Mouse (Mus musculus) CD4-positive helper T cell, adult 2 months (primary cell): ENCODE results near the gene Nxpe4.
"Not testable (repeated sequence)": the region's sequence is repeated elsewhere in the genome, so short reads cannot be mapped to it uniquely, and the experiment has no call there.

Source experiments
- DNase-seq: peaks from one replicate; pipeline ENCODE4 v3.0.0-alpha.2; 2012; ENCODE audit warnings: low read depth, missing footprints, low spot score

Gene Nxpe4

DNA sequence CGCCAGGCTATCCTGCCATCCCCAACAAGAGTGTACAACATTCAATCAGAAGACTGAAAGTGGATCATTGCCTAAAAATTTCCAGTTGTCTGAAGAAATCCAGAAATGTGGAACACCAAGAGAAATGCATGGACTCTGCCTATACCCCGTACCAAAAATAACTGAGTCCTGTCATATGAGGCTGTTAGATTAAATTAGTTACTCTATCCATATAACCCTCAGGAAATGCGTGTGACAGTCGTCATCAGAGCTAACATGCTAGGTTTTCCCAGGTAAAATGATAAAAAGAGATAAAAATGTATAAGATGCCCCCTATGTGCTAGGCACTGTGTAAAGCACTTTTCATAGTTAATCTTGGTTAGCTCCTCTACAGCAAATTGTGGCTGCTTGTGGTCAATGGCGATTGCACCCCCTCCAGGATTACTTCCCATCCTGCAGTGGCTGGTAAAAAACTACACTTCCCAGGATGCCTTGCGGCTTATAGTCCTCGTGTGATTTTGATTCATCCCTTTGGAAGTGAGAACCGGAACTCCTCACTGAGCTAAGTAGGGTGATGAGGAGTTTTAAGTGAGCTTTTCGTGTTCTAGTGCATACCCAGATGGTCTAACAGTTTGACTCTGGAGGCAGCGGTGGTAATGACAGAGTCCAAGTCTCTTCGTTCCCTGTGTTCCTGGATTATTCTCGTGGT is at the start of gene Nxpe4:
Gene Nxpe4, plus strand, starts transcription at position 519 of the 688 bp plus-strand sequence.
- no peak for DNase-seq

DNA sequence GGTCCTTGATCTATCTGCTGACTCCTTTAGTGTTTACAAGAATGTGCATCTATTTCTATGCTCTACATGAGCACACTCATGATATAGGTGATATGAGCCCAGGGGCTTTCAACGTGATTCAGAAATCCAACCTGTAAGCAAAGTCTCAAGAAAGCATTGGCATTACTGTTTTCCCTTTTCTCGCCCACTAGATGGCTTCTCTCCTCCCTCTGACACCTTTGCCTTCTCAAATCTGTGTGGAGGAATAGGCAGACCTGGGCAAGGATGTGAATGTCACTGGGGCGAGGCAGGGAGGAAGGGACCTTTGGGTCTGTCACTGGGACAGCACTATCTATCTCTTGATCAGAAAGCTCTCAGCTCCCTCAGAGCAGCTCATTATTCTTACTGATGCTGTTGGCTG is 35.0 kb upstream of the Nxpe4 start:
- no peak for DNase-seq

DNA sequence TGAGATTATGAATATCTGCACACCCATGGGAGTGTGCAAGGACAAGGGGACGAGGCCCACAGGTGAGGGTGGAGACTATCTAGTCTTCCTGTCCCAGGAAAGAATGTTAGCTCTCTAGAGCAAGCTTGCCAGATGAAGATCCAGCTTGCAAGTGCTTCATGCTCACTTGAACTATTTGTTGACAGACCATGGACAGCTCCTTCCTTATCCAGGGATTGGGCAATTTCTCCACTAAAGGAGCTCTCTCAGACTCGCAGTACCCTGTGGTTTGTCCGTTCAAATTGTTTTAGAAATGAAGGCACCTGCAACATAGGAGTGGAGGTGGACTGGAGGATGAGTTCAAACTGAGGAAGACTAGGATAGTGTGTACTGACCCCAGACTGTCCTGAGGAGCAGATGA is 24.3 kb upstream of the Nxpe4 start:
- no peak for DNase-seq

DNA sequence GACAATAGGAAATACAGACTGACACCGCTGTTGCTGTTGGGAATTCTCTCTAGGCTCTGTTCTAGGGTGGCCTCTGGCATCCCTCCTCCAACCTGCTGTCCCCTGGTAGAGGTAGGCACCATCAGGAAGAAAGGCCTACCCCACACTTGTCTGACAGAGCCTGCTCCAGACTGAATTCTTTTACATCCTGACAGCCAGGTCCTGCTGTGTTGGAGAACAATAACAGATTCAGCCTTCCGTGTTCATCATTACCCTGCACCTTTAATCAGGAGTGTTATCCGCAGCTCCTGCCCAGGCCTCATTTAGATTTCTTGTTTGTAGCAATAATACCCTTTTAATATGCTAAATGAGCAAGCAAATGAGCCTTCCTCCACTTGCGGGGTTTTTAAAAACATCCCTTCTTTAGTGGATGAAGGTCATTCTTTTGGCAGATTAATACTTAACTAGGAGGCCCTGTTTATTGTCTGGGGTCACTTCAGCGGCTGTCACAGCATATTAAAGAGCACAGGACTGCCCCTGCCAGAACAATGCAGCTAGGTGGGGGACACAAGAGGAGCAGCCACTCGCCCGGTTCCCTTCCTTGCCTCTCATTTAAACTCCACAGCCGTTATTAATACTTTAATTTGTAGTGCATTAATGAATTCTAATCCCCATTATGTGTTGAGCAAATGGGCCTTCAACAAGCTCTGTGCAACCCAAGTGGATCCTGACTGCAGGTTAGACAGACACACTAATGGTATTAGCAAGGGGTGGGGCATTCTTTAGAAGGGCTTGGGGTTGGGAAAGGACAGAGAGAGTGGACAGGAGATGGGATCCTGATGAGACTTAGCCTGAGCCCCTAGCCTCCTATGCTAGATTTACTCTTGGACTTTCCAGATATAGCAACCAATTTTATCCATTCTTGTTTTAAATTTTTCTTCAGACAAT is 21.1 kb upstream of the Nxpe4 start:
- no peak for DNase-seq

GRCm38 (mm10) chr9:48142646-48143045 is 19.2 kb upstream of the Nxpe4 start:
- no peak for DNase-seq

- no peak for DNase-seq
Observed at GRCm38 (mm10) chr9:48146761-48147160, 15.1 kb upstream of the Nxpe4 start.

DNA sequence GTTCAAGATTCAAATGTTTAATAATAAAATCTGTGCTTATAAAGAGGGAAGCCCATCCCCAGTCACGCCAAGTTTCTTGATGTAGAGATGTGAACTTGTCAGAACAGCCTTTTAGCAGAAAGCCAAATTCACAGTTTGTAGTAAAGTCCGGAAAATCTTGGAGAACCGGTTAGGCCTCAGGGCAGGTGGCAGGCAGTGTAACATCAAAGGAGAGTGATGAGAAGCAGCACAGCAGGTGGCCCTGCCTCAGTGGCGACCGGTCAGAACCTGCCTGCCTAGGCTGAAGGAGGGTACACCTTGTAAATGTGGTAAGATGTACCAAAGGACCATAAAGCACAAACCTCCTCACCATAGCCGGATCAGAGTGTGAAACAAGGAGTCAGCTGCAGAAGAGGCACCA is 4.7 kb downstream of the Nxpe4 start:
- not testable (repeated sequence) for DNase-seq

DNA sequence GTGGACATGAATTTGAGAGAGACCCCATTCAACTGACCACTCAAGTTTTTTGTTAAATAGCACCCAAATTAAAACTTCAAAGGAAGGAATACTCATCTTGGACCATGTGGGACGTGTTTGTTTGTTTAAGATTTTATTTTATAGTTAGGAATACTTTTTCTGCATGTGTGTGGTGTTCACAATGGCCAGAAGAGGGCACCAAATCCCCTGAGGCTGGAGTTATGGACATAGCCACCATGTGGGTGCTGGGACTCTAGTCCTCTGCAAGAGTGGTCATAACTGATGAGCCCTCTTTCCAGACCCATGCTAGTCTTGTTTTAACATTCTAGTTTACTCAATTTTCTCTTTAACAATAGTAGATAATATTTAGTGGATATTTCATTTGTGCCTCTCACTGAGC is 14.9 kb downstream of the Nxpe4 start:
- no peak for DNase-seq

DNA sequence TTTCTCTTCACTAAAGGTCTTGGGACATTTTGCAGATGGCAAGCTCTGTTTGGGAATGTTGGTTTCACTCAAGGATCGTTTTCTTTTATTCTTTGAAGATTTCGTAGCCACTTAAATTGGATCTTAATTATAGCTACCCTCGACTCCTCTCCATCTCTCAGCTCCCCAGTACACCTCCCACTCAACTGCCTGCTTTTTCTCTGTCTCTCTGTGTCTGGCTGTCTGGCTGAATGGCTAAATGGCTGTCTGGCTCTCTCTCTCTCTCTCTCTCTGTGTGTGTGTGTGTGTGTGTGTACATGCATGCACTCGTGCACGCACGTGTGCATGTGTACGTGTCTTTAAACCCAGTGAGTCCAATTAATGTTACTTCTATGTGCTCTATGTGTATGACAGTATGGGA is 19.5 kb downstream of the Nxpe4 start:
- no peak for DNase-seq

DNA sequence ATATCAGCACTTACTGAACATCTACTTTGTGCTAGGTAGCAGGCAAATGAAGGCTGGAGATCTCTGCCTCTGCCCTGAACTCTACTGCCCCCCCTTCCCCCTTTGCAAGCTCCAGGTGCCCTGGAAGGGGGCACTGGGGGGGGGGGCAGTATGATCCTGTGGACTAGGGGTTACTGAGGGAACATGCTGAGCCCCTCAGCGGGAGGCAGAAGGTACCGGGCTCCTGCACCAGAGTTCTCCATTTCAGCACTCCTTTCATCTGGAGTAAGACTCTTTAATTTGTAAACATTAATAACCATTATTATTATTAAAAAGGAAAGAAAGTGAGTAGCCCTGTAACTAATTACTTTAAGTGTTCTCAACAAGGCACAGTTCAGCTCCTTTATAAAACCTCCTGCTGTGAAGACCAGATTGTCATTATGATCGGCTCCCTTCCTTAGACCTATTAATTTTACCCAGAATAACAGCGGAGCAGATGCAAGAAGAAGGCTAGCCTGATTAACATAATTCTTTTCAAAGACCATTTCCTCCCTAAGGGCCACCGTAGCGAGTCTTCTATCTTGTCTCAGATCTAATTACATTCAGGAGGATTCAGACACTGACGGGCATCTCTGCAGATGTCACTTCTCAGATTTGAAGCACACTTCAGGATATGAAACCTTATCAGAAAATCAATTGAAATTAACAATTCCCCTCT is 21.0 kb downstream of the Nxpe4 start:
- no peak for DNase-seq

- DNase-seq: no peak
Observed at GRCm38 (mm10) chr9:48184319-48184718, 22.5 kb downstream of the Nxpe4 start.

GRCm38 (mm10) chr9:48188854-48189253 is 27.0 kb downstream of the Nxpe4 start:
- DNase-seq: no peak

DNA sequence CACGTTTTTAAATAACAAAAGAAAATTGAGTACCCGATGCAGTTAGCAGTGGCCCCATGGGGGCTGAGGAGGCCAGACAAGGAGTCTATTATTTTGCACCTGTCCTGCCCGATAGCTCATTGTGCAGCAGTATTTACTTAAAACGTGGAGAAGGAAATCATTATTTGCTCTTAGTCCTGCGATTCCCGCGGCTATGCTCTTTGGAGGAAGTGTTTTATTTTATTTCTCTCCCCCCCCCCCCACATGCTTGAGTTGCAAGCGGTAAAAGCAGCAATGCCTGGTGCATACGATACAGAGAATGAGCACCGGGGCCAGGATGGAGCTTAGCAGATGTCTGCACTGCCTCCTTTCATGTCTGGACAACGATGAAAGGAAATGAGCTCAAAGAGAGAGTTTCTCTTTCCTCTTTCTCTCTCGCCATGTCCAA is 35.6 kb downstream of the Nxpe4 start:
- no peak for DNase-seq

- no peak for DNase-seq
Observed at GRCm38 (mm10) chr9:48210970-48211369, 49.1 kb downstream of the Nxpe4 start.

DNA sequence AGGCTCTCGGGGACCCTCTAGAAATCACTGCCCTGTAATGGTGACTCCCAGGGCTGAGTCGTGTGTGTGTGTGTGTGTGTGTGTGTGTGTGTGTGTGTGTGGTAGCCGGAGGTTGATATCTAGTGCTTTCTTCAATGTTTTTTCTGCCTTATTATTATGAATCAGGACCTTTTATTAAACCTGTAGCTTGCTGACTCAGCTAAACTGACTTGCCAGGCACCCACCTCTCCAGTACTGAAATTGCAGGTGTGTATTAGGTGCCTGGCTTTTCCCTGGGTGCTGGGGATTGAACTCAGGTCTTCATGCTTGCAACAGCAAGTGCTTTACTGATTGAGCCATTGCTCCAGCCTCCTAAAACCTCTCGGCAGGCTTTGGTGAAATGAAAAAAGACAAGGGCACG is 50.1 kb downstream of the Nxpe4 start:
- DNase-seq: no peak

GRCm38 (mm10) chr9:48214751-48215150 is 52.9 kb downstream of the Nxpe4 start:
- no peak for DNase-seq

GRCm38 (mm10) chr9:48216091-48217001 is 54.5 kb downstream of the Nxpe4 start:
- no peak for DNase-seq

DNA sequence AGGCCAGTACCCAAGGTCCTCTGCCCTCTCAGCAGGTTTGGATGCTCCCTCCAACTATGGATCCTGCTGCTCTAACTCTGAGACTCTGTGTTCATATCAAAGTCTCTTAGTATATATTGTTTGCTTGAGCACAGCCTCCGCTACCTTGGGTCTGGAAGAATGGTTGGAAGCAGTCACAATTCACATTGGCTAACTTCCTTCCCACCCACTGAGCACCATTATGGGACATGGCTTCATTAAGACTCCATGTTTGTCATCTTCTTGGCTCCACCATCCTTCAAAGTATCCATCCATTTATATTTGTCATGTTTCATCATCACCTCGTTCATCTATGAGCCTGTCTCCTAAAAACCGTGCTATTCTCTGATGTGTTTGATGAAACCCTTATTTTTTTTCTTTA is 68.9 kb downstream of the Nxpe4 start:
- no peak for DNase-seq

DNA sequence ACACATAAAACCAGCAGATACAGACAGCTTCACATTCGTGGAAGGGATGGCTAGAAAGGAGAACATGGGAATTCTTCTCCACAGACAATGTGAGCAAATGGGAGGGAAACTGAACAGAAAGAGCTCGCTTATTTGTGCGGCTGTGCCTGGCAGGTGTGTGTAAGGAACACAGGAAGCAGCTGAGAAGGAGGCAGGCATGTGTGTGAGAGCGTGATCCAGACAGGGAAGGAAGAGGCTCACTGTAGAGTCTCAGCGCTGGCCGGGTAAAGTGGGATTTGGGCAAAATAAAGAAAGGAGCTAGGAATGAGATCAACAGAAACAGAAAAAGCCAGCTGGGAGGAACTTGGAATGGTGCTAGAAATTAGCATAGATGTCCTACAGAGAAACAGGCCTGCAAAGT is 74.6 kb downstream of the Nxpe4 start:
- DNase-seq: no peak

DNA sequence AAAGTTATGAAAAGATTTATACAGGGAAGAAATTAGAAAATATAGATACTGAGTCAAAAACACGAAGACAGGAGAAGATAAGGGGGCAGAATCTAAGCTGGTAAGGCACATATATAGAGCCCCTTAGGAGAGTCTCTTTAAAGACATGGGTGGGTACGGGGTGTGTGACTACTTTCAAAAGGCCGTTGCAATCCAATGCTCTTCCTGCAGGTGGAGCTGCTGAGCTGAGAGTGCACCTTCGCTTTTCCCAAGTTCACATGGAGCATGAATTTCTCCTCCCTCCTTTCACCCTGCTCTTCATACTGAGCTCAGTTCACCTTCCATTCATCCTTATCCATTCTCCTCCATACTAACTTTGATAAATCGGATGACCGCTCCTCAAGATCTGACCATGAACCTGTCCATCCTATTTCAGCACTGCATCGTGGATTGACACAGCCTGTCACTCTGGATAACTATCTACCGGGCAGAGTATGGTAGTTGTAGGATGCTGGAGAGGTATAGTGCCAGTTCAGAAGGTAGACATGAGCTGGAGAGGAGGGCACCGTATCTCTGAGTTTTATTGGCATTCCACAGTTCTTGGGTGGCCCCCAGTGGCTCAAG is 76.4 kb downstream of the Nxpe4 start:
- DNase-seq: peak; percentile 15

DNA sequence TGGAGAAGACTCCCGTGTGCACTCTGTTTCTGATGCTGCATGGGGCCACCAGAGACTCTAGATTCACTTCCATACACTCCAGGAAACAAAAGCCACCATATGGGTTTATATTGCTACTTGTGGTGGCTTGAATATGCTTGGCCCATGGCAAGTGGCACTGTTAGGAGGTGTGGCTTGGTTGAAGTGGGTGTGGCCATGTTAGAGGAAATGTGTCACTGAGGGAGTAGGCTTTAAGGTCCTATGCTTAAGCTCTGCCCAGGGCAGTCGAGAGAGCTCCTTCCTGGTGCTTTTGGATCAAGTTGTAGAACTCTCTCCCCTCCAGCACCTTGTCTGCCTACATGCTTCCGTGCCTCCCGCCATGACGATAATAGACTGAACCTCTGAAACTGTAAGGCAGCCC is 77.6 kb downstream of the Nxpe4 start:
- DNase-seq: no peak
